ENCODE assay signal across 10 mouse cellular contexts in the genomic region with DNA sequence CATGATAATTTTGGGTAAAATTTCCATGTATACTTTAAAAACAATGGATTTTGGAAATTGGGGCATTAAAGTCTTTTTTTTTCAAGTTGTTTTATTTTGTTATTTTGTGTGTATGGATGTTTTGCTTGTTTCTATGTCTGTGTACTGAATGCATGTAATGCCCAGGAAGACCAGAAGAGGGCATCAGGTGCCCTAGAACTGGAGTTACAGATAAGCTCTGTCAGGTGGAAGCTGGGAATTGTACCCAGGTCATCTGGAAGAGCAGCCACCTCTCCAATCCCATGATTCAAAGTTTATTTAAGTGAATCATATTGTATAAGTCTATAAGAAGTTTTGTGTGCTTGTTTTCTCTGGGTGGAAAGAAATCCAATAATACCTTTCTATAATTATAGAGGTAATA.
DNase-seq lines count a peak whose midpoint lies in the region; ATAC-seq and TF ChIP-seq lines count a peak whose summit lies in the region.
"Had no signal": no experiment of that assay in that cellular context is flagged by ENCODE, and none has a peak within 500 bp of the region (broad histone marks: within the 10 kb centered on the region; RNA-seq: fewer than 3 reads in every experiment).

No protein-coding gene starts in this region.

- no peaks in the 10 kb centered on the region for H3K4me1 ChIP-seq in lung, postnatal 0 days (ENCODE audit: insufficient read depth, low read depth, low read length)
- H3K4me1 ChIP-seq in stomach, postnatal 0 days (replicated peaks; ENCODE audit: control insufficient read depth, insufficient read depth), result no peaks in the 10 kb centered on the region
- no peaks in the 10 kb centered on the region for H3K4me1 ChIP-seq in intestine, embryonic 16.5 days (ENCODE audit: control insufficient read depth, insufficient read depth, low read length)
- H3K4me1 ChIP-seq: hindbrain, embryonic 12.5 days had no signal

- no peaks in the 10 kb centered on the region for H3K9me3 ChIP-seq in lung, postnatal 0 days (ENCODE audit: low read length)
- H3K9me3 ChIP-seq in stomach, postnatal 0 days (ENCODE audit: control insufficient read depth, low read length), result no peaks in the 10 kb centered on the region
- H3K9me3 ChIP-seq in intestine, embryonic 16.5 days (ENCODE audit: control insufficient read depth, low read length), result no peaks in the 10 kb centered on the region

- H3K27me3 ChIP-seq in lung, postnatal 0 days (replicated peaks; ENCODE audit: insufficient read depth, low read length), result no peaks in the 10 kb centered on the region
- H3K27me3 ChIP-seq in stomach, postnatal 0 days (ENCODE audit: control insufficient read depth, insufficient read depth, low read length), result no peaks in the 10 kb centered on the region; the same call in 1 of the 2 replicates
- H3K27me3 ChIP-seq in intestine, embryonic 16.5 days (replicated peaks; ENCODE audit: control insufficient read depth, insufficient read depth, low read length), result no peaks in the 10 kb centered on the region
- H3K27me3 ChIP-seq: hindbrain, embryonic 12.5 days had no signal

- no peaks in the 10 kb centered on the region for H3K36me3 ChIP-seq in lung, postnatal 0 days (ENCODE audit: insufficient read depth, low read length)
- H3K36me3 ChIP-seq in stomach, postnatal 0 days (ENCODE audit: control insufficient read depth, insufficient read depth, low read length), result no peaks in the 10 kb centered on the region
- no peaks in the 10 kb centered on the region for H3K36me3 ChIP-seq in intestine, embryonic 16.5 days (ENCODE audit: control insufficient read depth, insufficient read depth, low read length)
- H3K36me3 ChIP-seq: hindbrain, embryonic 12.5 days had no signal

- H3K27ac ChIP-seq in lung, postnatal 0 days (ENCODE audit: low read length), result no peak overlapping the region
- H3K27ac ChIP-seq in stomach, postnatal 0 days (replicated peaks), result no peak overlapping the region
- H3K27ac ChIP-seq in intestine, embryonic 16.5 days (ENCODE audit: low read length), result no peak overlapping the region
- H3K27ac ChIP-seq: hindbrain, embryonic 12.5 days had no signal

- ATAC-seq in lung, postnatal 0 days, result no peak
- no peak for ATAC-seq in stomach, postnatal 0 days (ENCODE audit: low FRiP score, low TSS enrichment)
- no peak for ATAC-seq in intestine, embryonic 16.5 days

- TF ChIP-seq EP300 in lung, postnatal 0 days (IDR thresholded peaks at IDR 0.05), result no peak
- no peak for TF ChIP-seq EP300 in stomach, postnatal 0 days (optimal IDR thresholded peaks at IDR 0.05)

- peak; percentile 60 for TF ChIP-seq CTCF in lung, postnatal 0 days (IDR thresholded peaks at IDR 0.05)
- TF ChIP-seq CTCF in stomach, postnatal 0 days (IDR thresholded peaks at IDR 0.05; ENCODE audit: low read depth), result peak; percentile 69

- DNase-seq in embryo, embryonic 10 days (ENCODE audit: low spot score), result peak; percentile 37
- no peak for DNase-seq in embryo, embryonic 9.5 days (ENCODE audit: extremely low spot score)
- no peak for DNase-seq in lung, postnatal 0 days (ENCODE audit: low spot score)
- no peak for DNase-seq in lung, adult 18-20 months
- DNase-seq in c-Kit-positive CD71-negative TER-119-negative erythroid progenitor cells, embryonic 14.5 days (ENCODE audit: low read depth), result peak; percentile 19
- DNase-seq in stomach, postnatal 0 days (ENCODE audit: low spot score), result no peak
- no peak for DNase-seq in right cerebral cortex, postnatal 4 days
- DNase-seq: midbrain, embryonic 14.5 days had no signal

- H3K9ac ChIP-seq in lung, postnatal 0 days (replicated peaks; ENCODE audit: low read depth), result no peak overlapping the region
- H3K9ac ChIP-seq in stomach, postnatal 0 days (ENCODE audit: low read length), result no peak overlapping the region
- no peak overlapping the region for H3K9ac ChIP-seq in intestine, embryonic 16.5 days (ENCODE audit: low read depth, low read length)
- H3K9ac ChIP-seq: hindbrain, embryonic 12.5 days had no signal

- no peak overlapping the region for H3K4me3 ChIP-seq in lung, postnatal 0 days (ENCODE audit: low read depth, low read length)
- no peak overlapping the region for H3K4me3 ChIP-seq in stomach, postnatal 0 days (ENCODE audit: low read depth, low read length)
- H3K4me3 ChIP-seq in intestine, embryonic 16.5 days (ENCODE audit: low read length), result no peak overlapping the region
- H3K4me3 ChIP-seq: hindbrain, embryonic 12.5 days had no signal

- no peak overlapping the region for H3K4me2 ChIP-seq in lung, postnatal 0 days (replicated peaks; ENCODE audit: low read depth, low read length)
- no peak overlapping the region for H3K4me2 ChIP-seq in stomach, postnatal 0 days (replicated peaks; ENCODE audit: low read depth)
- H3K4me2 ChIP-seq in intestine, embryonic 16.5 days (ENCODE audit: low read depth, low read length), result no peak overlapping the region
- H3K4me2 ChIP-seq: hindbrain, embryonic 12.5 days had no signal

Comparison
In these comparisons a context has a peak if more than half of its experiments do, and no peak if none do; other contexts are left out.
1. DNase-seq: peak in embryo, embryonic 10 days (single experiment) and c-Kit-positive CD71-negative TER-119-negative erythroid progenitor cells, embryonic 14.5 days (single experiment); none in embryo, embryonic 9.5 days (single experiment), lung, postnatal 0 days (single experiment), lung, adult 18-20 months (0 of 2), stomach, postnatal 0 days (single experiment) and right cerebral cortex, postnatal 4 days (single experiment).